Mouse (Mus musculus): ENCODE data around the gene Shisa6. TPM values are rescaled to one million over a fixed set of nuclear protein-coding genes. Genes with fewer than 3 reads are reported as not detected.

The Shisa6 gene
- under 1 TPM; 0.13 to 0.76 TPM for total RNA-seq (2021)
- long read RNA-seq, experiment 1 = 0 reads
- long read RNA-seq, experiment 2 = 0 reads

DNA sequence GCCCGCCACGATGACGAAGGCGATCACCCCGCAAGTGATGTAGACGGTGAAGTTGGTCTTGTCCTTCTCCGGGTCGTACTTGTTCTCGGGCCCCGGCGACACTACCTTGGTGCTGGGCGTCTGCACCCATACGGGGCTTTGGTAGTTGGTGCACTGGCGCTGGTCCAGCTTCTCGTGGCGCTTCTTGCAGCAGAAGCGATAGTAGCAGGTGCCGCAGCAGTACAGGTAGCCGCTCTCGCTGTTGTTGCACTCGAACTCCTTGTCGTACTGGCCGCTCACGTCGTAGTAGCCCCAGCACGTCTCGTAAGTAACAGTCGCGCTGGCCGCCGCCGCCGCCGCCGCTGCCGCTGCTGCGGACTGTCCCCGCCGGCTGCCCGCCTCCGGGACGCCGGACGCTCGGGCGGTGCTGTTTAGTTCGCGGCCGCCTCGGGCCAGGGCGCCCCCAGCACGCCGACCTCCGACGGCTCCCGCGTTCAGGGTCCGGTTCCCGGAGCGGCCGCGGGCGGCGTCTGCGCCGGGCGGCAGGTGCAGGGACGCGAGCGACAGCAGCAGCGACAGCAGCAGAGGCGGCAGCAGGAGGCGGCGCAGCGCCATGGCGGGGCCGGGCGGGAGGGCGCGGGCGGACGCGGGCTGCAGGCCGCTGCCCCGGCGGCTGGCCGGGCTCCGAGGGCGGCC, at the start of gene Shisa6:
TSS of gene Shisa6 (minus strand) at position 594 of the 675 bp plus-strand sequence.
- peak; percentile 12 for DNase-seq
- intact Hi-C loops (cut with DNase I; ENCODE audit: low total_unique reads) = no loop called here

DNA sequence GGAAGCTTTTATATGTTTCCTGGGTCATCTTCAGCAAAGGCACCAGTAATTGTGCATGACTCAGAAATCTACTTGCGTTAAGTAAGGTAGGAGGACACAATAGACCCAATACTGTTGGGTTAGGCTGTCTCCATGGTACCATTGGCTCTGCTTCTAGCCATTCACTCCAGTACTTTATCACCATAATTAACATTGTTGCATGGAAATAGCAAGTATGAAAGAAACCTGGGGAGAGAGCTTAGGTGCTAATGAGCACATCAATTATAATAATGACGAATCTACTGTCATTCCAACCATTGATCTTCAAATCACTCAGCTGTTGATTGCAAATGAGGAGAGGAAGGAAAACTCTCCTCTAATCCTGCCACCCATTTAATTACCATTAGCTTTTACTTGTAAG, 48.1 kb upstream of the Shisa6 start:
- intact Hi-C loops (cut with DNase I; ENCODE audit: low total_unique reads) = no loop called here
- no peak for DNase-seq

DNA sequence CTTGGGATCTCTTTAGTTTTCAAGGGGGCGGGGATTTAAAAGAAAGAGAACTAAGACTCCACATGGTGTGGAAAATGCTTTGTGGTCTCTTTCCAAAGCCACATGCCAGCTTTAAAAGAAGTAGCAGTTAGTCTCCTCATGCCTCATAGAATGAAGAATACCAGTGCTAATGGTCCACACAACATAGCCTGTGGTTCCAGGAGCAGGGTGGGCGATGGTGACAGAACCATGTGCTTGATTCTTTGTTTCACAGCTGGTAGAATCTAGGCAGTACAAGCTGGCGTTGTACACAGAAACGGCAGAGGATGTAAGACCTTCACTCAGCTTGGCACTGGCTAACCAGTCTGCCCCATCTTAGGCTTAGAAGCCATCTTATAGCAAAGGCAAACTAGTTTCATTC, 43.3 kb upstream of the Shisa6 start:
- DNase-seq = no peak

DNA sequence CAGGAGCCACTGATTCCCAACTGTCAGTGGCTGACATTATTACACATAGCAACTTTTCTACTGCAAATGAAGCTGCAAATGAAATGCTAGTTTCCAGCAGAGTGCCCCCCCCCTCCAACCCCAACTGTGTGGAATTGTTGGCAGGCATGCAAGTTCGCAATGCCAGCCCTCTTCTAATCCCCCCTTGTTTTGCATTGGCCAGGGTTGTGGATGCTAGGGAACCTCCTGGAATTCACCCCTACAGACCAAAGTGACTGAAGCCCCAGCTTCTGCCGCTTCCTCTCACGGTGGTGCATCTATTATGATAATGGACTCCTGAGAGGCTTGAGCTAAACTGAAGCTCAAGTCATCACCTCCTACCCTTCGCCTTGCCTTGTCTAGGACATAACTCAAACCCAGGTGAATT, 42.6 kb upstream of the Shisa6 start:
- no peak for DNase-seq
- intact Hi-C loops (cut with DNase I; ENCODE audit: low total_unique reads) = no loop called here

More for the DNA sequence above, 43.3 kb upstream of the Shisa6 start:
- intact Hi-C loops (cut with DNase I; ENCODE audit: low total_unique reads) = no loop called here

DNA sequence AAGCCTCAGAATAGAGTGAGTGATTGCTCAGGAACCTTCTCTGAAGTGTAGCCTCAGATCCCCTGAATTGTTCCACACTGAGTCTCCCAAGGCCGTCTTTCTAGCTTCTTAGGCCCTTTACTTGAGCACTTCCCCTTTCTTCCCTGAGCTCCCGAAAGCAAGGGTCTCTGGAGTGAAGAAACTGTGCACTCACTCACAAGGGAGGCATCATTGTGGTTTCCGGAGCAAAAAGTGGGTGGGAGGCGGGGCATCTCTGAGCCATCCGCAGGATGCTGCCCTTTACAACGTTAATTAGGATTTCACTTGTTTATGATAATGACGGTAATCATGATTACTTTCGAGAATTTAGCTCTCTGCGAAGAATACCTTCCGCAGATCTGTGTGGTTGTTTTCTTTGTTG, 41.6 kb upstream of the Shisa6 start:
- intact Hi-C loops (cut with DNase I; ENCODE audit: low total_unique reads) = no loop called here
- DNase-seq = no peak

DNA sequence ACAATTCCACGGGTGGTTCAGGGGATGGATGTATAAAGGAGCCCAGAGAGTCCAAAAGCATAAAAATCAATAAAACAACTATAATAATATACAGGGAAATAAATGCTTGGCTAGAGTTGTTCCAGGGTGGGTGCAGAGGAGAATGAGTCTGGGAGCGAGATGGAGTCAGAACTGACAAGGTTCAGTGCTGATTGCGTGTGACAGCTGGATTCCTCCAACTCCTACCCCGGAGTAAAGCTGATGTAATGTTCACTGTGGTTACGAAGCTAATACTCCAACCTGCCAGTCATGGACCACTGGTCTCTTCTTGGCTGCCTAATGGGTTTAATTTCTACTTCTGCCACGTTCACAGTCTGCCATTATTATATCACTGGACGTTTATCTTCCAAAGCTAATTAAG, 36.5 kb upstream of the Shisa6 start:
- intact Hi-C loops (cut with DNase I; ENCODE audit: low total_unique reads) = no loop called here
- no peak for DNase-seq

DNA sequence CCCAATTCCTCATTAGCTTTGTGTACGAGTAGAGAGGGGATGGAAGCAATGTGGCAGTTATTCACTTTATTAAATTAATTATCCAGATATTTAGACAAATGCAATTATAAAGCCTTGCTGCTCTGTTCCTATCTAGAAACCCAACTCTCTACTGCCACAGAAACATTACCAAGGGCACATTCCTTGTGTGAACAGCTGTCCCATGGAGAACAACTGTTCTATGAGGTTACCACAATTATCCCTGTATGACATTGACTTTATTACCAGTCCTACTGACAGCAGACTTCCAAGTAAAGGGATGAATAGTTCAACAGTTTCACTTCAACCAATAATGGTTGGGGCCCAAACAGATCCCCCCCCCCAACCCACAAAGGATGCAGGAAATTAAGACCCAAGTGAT, 12.1 kb upstream of the Shisa6 start:
- DNase-seq = no peak
- intact Hi-C loops (cut with DNase I; ENCODE audit: low total_unique reads) = no loop called here

DNA sequence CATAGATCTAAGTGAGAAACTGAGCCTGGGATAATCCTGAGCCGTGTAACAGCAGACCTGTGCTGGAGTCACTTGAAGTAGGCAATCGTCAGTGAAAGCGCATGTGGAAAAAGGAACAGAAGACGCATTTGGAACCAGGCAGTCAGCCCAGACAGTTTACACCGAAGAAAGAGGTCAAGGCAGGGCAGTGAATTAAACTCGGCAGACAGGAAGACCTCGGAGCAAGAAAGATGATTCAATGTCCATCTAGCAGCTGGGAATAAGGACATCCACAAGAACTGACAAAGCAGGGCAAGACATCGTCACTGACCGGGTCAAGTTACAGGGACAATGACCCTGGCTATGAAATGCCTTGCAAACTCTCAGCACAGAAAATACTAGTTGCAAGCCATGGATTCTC, 10.1 kb upstream of the Shisa6 start:
- no peak for DNase-seq
- intact Hi-C loops (cut with DNase I; ENCODE audit: low total_unique reads) = no loop called here

DNA sequence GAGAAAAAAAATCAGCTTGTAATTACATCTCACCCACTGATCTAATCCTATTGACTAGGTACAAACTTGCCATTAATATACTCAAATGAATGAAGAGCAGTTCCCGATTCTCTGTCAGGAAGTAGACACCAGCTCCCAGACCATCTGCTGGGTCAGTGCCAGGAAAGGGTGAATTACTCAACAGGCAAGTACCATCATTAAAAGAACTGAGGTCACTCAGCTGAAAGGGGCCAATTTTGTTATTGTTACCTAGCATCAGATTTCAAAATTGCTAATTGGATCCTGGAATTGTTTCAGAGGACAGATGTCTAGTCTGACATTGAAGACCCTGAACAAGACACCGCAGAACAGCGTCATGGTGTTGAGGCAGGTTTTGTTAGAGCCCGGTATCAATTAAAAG, 9.4 kb upstream of the Shisa6 start:
- intact Hi-C loops (cut with DNase I; ENCODE audit: low total_unique reads) = no loop called here
- DNase-seq = no peak

DNA sequence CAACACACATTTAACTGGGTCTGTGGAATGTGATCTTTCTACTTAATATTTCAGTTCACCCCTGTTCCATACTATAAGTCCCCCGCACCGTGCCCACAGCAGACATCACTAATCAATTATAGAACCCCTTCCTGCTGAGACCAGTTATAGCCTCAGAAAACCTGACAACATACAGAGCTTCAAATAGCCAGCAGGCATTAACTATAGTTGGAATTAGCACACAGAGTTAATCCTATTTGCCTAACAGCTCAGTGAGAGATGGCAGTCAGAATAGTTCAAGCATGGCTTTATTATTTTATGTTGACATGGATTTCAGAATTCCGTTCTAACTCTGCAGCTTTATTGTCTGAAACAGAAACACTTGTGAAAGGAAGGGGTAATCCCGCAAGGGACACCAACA, 8.5 kb upstream of the Shisa6 start:
- intact Hi-C loops (cut with DNase I; ENCODE audit: low total_unique reads) = no loop called here
- DNase-seq = no peak

DNA sequence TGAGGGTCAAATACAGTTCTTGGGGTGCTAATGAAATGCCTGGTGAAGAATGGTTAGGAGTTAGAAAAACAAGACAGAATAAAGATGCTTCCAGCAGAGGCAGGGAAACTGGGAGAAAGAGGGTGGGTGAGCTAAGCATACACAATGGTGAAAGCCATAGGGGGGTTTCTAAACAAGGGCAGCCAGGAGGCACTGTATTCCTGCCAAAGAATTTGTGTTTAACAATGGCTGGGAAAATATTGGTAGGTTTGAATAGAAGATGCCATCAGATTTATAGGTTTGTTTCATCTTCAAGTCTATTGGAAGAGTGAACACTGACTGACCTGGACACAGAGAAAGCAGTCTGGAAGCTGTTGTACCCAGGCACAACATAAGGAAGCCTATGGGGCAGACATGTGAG, 2.4 kb upstream of the Shisa6 start:
- intact Hi-C loops (cut with DNase I; ENCODE audit: low total_unique reads) = no loop called here
- no peak for DNase-seq

DNA sequence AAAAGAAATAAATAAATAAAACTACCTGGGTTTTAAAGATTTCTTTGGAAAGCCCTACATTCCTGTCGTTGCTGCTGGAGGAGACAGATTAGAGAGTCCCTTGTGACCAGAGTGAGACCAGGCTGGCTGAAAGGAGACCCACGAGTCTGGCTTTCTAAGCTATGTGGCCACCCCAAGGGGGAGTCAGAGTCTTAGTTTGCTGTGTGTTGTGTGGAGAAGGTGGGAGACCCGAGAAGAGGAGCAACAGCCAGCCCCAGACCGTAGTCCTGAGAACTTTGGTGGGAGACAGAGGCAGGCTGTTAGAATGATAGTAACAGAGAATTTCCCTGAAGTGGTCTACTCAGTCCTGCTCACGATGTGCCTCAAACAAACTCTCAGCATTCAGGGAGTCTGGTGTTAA, 1.6 kb upstream of the Shisa6 start:
- intact Hi-C loops (cut with DNase I; ENCODE audit: low total_unique reads) = no loop called here
- no peak for DNase-seq

DNA sequence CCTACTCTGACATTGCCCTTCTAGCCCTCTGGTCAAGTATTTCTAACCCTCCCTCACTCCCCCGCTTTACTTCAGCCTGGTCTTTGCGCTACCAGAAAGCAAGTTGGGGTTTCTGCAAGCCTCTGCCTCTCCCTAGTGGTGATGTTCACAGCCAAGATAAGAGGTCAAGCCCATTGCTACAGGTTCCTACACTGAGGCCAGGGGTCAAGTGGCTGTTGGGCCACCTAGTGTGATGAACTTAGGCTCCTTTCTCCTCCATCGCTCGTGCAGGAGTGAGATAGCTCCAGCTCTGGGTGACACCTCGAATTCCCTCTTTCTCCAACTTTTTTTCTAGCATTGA, 1.2 kb upstream of the Shisa6 start:
- DNase-seq = no peak
- intact Hi-C loops (cut with DNase I; ENCODE audit: low total_unique reads) = no loop called here

DNA sequence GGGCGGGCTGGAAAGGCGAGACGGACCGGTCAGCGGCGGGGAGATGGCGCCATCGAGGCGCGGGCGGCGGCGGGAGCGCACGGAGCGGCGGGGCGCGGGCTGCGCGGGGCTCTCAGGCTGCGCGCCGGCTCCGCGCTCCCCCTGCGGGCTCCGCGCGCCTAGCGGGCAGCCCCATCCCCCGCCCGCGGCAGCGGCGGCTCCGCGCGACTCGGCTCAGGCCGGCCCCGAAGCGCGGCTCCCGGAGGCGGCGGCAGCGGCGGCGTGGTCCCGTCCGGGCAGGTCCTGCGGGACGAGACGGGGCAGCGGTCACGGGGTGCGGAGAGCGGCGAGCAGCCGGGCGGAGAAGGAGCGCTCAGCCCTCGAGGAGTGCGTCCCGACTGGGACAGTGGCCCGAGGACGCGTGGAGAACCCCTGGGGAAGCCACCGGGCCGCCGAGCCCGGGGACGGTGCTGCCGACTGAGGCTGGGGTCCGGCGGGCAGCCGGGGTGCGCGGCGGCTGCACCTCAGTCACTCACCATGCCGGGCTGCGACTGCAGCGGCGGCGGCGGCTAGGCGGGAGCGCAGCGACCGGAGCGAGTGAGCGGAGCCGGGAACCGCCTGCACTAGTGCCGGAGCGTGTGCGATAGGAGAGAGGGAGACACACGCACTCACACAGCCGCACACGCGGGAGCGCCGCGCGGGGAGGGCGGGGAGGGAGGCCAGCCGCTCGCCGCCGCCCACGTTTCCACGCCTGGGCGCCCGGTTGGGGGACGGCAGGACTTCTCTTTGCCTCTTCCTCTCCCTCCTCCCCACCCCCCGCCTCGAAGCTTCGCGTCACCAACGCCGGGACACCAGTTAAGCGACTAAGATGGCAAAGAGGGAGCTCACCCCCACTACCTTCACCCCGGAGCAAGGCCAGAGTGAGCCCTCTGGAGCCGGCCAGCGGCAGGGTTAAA, 549 bp upstream of the Shisa6 start:
- intact Hi-C loops (cut with DNase I; ENCODE audit: low total_unique reads) = no loop called here
- peak; percentile 14 for DNase-seq

DNA sequence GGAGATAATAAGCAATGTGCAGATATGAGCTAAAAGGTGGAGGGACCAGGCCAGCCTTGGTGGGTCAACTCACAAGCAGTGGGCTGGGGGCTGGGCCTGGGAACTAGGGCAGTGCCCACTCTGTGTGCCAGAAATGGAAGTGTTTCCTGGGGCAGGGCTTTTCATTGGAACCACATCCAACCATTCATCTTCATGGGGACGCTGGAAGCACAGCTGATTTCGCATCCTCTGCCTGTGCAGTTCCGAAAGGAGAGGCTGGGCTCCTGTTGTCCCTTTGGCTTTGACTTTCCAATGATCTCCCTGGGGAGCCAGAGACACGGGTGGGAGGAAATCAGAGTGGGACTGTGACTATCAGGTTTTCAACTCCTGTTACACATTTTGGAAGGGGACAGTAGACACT, 1.5 kb downstream of the Shisa6 start:
- intact Hi-C loops (cut with DNase I; ENCODE audit: low total_unique reads) = no loop called here
- DNase-seq = no peak

DNA sequence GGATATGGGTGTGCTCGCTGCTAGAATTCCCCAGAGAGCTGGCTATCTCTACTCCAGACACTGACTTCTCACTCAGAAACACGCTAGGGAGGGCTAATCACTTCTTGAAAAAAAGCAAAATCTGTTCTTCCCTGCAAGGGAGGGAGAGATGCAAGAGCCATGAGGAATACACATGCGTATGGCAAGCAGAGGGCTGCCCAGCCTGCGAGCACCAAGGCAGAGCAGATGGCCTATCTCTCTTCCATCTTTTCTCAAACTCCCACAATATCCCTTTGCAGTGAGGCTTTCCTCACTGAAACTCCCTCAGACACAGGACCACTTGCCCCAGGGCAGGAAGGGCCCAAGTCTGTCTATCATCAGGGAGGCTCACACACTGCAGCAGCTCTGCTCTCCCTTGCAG, 3.4 kb downstream of the Shisa6 start:
- intact Hi-C loops (cut with DNase I; ENCODE audit: low total_unique reads) = no loop called here
- DNase-seq = no peak

DNA sequence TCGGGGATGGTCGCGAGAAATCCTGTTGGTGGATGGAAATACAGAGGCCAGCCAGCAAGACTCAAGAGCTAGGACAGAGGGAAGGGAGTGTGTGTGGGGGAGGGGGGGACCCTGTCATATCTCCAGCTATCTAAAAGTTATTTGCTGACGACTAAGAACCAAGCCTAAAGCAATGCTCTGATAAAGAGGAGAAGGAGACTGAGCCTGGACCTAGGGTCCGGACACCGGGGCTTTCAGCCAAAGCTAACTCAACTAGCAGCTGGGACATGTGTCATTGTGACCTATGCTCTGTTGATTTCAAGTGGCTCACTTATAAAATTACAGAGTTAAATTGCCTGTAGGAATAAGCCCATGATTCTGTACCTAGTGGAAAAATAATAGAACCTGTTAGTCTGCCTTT, 6.4 kb downstream of the Shisa6 start:
- intact Hi-C loops (cut with DNase I; ENCODE audit: low total_unique reads) = no loop called here
- DNase-seq = no peak

DNA sequence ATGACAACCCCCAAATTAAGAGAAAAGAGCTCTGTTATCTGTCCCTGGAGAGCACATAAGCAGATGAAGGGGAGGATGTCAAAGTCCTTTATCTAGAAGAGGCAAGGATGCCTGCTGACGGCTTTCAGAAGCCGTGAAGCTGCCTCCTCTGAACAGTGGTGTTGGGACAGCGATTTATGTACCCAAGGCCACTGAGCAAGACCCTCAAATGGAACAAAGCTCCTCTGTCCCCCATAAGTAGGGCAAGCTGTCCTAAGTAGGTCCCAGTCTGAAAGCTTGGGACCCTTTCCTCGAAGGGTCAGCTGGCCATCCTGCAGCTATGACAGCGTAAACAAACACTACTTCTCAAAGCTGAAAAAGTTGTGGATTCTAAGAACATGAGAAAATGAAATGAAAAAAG, 11.4 kb downstream of the Shisa6 start:
- DNase-seq = no peak
- intact Hi-C loops (cut with DNase I; ENCODE audit: low total_unique reads) = no loop called here

DNA sequence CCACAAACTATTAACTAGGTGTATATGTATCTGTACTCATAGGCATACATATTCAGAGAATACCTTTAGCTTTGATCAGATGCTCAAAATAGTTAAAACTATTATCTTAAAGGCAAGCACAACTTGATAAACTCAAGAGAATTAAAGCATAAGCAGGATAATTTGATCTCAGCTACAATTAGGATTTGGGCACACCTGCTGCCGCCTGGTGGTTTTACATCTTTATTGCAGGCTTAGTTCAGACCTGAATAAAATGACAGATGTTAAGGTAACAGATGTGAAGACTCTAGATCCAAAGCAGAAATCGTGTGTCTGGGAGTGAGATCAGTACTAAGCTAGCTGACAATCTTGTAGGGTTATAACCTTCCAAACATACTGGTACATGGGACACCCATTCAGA, 24.8 kb downstream of the Shisa6 start:
- intact Hi-C loops (cut with DNase I; ENCODE audit: low total_unique reads) = no loop called here
- no peak for DNase-seq

DNA sequence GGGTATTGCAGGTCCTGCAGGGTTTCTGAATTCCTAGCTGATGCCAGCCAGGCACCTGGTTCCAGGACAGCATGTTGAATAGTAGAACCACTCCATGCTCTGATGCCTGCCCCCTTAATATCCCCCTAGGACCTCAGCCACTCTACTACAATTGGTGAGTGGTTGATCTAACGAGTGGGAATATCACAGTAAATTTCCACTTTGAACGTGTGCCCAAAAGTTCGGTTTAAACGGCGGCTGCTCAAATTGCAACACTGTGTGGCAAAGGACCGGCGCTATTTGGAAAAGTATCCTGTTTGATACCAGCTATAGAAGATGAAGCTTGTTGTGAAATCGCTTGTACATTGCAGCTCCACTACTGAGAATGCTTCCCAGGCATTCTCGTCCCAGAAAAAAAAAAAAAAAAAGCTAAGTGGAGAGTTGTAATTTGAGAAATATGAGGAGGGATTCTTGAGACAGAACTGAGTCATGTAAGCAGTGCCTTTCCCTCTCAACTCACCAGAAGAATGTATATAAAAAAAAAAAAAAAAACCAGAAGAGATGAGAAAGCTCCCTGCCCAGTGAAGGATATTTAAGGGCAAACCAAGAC, 26.8 kb downstream of the Shisa6 start:
- DNase-seq = no peak
- intact Hi-C loops (cut with DNase I; ENCODE audit: low total_unique reads) = no loop called here

DNA sequence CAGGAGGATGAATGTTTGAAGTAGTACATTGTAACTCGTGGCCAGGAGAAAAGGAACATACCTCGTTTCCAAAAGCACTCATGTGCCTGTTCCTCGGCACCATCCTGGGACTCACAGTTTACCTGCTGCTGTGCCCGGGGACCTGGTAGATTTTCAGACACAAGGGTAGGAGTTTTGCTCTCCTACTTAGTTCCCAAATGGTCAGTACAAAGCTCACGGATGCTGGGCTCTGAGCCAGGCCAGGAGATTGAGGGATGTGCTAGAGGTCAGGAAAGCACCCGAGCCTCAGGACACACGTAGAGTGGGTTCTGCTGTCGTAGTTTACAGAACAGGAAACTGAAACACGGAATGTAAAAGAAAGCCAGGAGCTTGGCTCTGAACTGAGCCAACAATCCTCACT, 29.5 kb downstream of the Shisa6 start:
- intact Hi-C loops (cut with DNase I; ENCODE audit: low total_unique reads) = no loop called here
- DNase-seq = no peak

Data from gastrocnemius, postnatal 14 days (tissue).